Mouse (Mus musculus) embryonic facial prominence, embryonic 14.5 days (tissue): ENCODE results near the gene Gm13276. TPM values are rescaled to one million over a fixed set of nuclear protein-coding genes. Genes with fewer than 3 reads are reported as not detected.
"Not testable (repeated sequence)": the region's sequence is repeated elsewhere in the genome, so short reads cannot be mapped to it uniquely, and the experiment has no call there.

Source experiments
- ATAC-seq: fragments of 200-750 bp; cut with Nextera tagmentation; 2 replicates; pipeline ENCODE4 v1.8.0; 2017; ENCODE audit warnings: low read depth, moderate number of reproducible peaks, moderate TSS enrichment
- DNase-seq: peaks from one replicate; pipeline ENCODE4 v3.0.0-alpha.2; 2015; ENCODE audit warnings: low spot score
- H3K27ac ChIP-seq: fragments of 300-500 bp; sonication (generic); replicated peaks from 2 replicates; pipeline ENCODE4 v1.5.1; 2014; ENCODE audit warnings: low read depth, mild to moderate bottlenecking, low read length, moderate library complexity
- H3K27me3 ChIP-seq: fragments of 300-500 bp; sonication (generic); replicated peaks from 2 replicates; pipeline ENCODE4 v1.6.1; 2014; ENCODE audit warnings: low read length; ENCODE audit not compliant: control insufficient read depth, insufficient read depth
- H3K36me3 ChIP-seq: fragments of 300-500 bp; sonication (generic); 2 replicates; pipeline ENCODE4 v1.6.1; 2014; ENCODE audit warnings: low read length, mixed read lengths; ENCODE audit not compliant: control insufficient read depth, insufficient read depth
- H3K4me1 ChIP-seq: fragments of 300-500 bp; sonication (generic); 2 replicates; pipeline ENCODE4 v1.6.1; 2014; ENCODE audit warnings: antibody characterized with exemption, low read length; ENCODE audit not compliant: control insufficient read depth, insufficient read depth
- H3K4me2 ChIP-seq: fragments of 300-500 bp; sonication (generic); 2 replicates; pipeline ENCODE4 v1.6.1; 2014; ENCODE audit warnings: low read depth, mild to moderate bottlenecking, low read length, moderate library complexity, mixed read lengths
- H3K4me3 ChIP-seq: fragments of 300-500 bp; sonication (generic); 2 replicates; pipeline ENCODE4 v1.5.1; 2014; ENCODE audit warnings: low read depth, mild to moderate bottlenecking, low read length
- H3K9ac ChIP-seq: fragments of 300-500 bp; sonication (generic); 2 replicates; pipeline ENCODE4 v1.6.1; 2014; ENCODE audit warnings: low read depth, mild to moderate bottlenecking, low read length, moderate library complexity, mixed read lengths
- H3K9me3 ChIP-seq: fragments of 300-500 bp; sonication (generic); 2 replicates; pipeline ENCODE4 v1.6.1; 2016; ENCODE audit warnings: low read length; ENCODE audit not compliant: control insufficient read depth
- WGBS: fragments of 180-500 bp; shearing (Covaris S2); extraction: QIAGEN DNeasy Blood & Tissue Kit; methylation state at CpG from one replicate; pipeline ENCODE4 v1.1.7; 2014; 5-methylcytosine and 5-hydroxymethylcytosine counted together
- polyA plus RNA-seq: library from polyadenylated mRNA; unstranded; fragments of >200 nt; fragmentation: Nextera tagmentation; extraction: Ambion mirVana; gene quantifications from 2 replicates; pipeline ENCODE4 v1.2.1, GENCODE M21; 2014

Gm13276 gene
- polyA plus RNA-seq, 1 experiment from 2014 or later = not detected

DNA sequence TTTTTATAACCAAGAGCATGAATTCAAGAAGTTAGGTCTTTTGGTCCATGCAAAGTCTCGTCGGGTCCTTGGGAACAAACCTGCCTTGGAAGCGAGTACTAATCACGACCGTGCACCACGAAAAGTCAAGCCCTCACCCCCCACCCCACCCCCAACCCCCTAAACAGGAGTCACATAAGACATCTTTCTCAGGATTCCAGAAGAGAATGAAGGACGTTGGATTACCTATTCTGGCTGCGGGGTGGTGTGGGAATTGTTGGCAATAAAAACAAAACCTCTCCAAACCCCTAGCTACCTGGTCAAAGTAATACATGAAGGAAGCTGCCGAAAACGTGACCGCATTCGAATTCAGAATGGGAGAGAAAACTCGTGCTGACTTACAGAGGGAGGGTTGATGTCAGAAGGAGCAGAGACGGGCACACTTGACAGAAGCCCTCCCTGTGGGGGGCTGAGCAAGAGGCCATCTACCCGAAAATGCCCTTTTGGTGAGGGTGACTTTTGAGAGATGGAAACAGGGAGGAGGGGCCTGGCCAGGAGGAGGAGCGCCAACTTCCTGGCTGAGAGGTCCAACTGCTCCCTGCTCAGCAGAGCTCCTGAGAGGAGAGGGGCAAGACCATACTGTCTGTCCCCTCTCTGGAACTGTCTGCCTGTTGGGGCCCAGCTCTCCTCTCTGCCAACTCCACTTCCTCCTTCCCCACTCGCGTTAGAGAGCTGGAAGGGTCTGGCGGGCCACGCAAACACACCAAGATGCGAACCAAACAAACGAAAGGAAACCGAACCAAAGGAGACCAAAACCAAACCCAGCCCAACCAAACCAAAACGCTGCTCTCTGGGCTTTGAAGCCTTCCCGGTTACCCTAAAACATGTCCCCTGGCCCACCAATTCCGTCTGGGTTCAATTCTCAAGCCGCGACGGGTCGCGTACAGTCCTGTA, 28.7 kb upstream of the Gm13276 start:
- H3K27ac ChIP-seq = peak overlapping the region; percentile 93
- not testable (repeated sequence) for H3K4me1 ChIP-seq, H3K27me3 ChIP-seq, ATAC-seq, H3K36me3 ChIP-seq, H3K9me3 ChIP-seq
- peak overlapping the region; percentile 49 for H3K4me3 ChIP-seq
- H3K9ac ChIP-seq = peak overlapping the region; percentile 75
- H3K4me2 ChIP-seq = peak overlapping the region; percentile 68
- 11% methylated on average over 28 of the region's 31 CpGs for WGBS
- DNase-seq = peak; percentile 14

DNA sequence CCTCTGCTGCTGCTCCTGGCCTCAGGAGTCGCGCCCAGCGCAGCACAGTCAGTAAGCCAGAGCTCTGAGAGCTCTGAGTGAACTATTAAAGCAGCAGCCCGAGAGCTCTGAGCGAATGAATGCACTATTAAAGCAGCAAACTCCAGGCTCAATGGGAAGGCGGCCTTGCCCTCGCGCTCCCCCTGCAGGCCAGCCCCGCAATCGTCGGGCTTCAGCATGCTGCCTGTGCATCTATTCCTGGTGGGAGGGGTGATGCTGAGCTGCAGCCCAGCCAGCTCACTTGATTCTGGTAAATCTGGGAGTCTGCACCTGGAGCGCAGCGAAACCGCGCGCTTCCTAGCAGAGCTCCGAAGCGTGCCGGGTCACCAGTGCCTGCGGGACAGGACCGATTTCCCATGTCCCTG, 27.9 kb upstream of the Gm13276 start:
- ATAC-seq (peak; percentile 100), DNase-seq (peak; percentile 97)
- peak overlapping the region; percentile 49 for H3K4me3 ChIP-seq
- not testable (repeated sequence) for H3K4me1 ChIP-seq, H3K27me3 ChIP-seq, H3K9me3 ChIP-seq, H3K36me3 ChIP-seq
- 0% methylated on average over 8 of the region's 21 CpGs for WGBS
- peak overlapping the region; percentile 68 for H3K4me2 ChIP-seq
- peak overlapping the region; percentile 75 for H3K9ac ChIP-seq
- H3K27ac ChIP-seq = peak overlapping the region; percentile 93

DNA sequence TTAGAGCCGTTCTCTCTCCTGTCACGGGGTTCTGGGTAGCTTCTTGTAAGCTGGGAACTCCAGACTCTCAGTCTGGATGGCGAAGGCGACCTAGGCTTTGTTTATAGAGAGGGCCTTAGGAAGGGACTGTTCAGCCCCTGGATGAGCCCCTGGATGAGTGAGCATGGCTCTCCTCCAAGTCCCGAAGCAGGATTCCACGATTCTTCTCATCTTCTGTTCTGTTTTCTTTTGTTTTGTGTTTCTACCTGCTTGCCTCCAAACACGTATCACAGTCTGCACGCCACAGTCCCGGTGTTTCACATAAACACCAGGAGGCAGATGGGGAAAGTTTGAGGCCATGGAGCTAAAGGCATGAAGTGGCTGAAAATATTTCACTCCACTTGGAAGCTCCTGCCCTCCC, 26.8 kb upstream of the Gm13276 start:
- not testable (repeated sequence) for H3K27me3 ChIP-seq, H3K9me3 ChIP-seq, H3K36me3 ChIP-seq, H3K4me3 ChIP-seq, H3K4me2 ChIP-seq, DNase-seq, H3K4me1 ChIP-seq, H3K27ac ChIP-seq, H3K9ac ChIP-seq, ATAC-seq
- WGBS = 89% methylated on average over 7 of the region's 9 CpGs

DNA sequence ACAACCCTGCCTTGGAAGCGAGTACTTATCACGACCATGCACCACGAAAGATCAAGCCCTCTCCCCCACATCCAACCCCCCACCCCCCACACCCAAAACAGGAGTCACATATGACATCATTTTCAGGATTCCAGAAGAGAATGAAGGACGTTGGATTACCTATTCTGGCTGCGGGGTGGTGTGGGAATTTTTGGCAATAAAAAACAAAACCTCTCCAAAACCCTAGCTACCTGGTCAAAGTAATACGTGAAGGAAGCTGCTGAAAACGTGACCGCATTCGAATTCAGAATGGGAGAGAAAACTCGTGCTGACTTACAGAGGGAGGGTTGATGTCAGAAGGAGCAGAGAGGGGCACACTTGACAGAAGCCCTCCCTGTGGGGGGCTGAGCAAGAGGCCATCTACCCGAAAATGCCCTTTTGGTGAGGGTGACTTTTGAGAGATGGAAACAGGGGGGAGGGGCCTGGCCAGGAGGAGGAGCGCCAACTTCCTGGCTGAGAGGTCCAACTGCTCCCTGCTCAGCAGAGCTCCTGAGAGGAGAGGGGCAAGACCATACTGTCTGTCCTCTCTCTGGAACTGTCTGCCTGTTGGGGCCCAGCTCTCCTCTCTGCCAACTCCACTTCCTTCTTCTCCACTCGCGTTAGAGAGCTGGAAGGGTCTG, 25.8 kb upstream of the Gm13276 start, which contains the start of gene Gm13283:
Gene Gm13283, plus strand, starts transcription at position 510 of the 659 bp plus-strand sequence.
- Histone ChIP-seq H3K4me3 (peak within 1 kb of the TSS; percentile 34), H3K9ac (peak within 1 kb of the TSS; percentile 53; the same call in 1 of the 2 replicates), H3K27ac (peak within 1 kb of the TSS; percentile 39; the same call in 1 of the 2 replicates), H3K4me2 (peak within 1 kb of the TSS; percentile 51)
- ATAC-seq, H3K4me1 ChIP-seq, H3K9me3 ChIP-seq, H3K36me3 ChIP-seq, H3K27me3 ChIP-seq, DNase-seq: not testable (repeated sequence)
- 24% methylated on average over 8 of the region's 14 CpGs for WGBS

DNA sequence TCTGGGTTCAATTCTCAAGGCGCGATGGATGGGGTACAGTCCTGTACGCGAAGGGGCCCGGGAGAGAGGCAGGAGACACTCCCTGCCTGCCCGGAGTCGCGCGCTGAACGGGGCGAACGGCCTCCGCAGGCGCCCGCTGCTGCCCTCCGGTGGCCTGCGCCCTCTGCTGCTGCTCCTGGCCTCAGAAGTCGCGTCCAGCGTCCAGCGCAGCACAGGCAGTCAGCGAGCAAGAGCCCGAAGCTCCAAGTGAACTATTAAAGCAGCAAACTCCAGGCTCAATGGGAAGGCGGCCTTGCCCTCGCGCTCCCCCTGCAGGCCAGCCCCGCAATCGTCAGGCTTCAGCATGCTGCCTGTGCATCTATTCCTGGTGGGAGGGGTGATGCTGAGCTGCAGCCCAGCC, 25.1 kb upstream of the Gm13276 start:
- not testable (repeated sequence) for H3K27me3 ChIP-seq, H3K4me1 ChIP-seq, H3K9me3 ChIP-seq, ATAC-seq, H3K36me3 ChIP-seq
- Histone ChIP-seq H3K4me3 (peak overlapping the region; percentile 34), H3K27ac (peak overlapping the region; percentile 39; the same call in 1 of the 2 replicates), H3K9ac (peak overlapping the region; percentile 53; the same call in 1 of the 2 replicates), H3K4me2 (peak overlapping the region; percentile 51)
- WGBS = 0% methylated on average over 10 of the region's 28 CpGs
- peak; percentile 92 for DNase-seq

DNA sequence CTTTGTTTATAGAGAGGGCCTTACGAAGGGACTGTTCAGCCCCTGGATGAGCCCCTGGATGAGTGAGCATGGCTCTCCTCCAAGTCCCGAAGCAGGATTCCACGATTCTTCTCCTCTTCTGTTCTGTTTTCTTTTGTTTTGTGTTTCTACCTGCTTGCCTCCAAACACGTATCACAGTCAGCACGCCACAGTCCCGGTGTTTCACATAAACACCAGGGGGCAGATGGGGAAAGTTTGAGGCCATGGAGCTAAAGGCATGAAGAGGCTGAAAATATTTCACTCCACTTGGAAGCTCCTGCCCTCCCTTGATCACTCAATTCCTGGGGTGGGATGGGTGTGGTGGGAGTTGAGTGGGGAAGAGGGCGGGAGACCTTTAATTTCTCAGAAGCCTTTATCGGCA, 23.7 kb upstream of the Gm13276 start:
- H3K4me3 ChIP-seq, H3K27ac ChIP-seq, H3K4me2 ChIP-seq, DNase-seq, H3K36me3 ChIP-seq, H3K9me3 ChIP-seq, H3K9ac ChIP-seq, H3K27me3 ChIP-seq, ATAC-seq, H3K4me1 ChIP-seq: not testable (repeated sequence)
- WGBS = 62% methylated on average over 6 of the region's 8 CpGs

DNA sequence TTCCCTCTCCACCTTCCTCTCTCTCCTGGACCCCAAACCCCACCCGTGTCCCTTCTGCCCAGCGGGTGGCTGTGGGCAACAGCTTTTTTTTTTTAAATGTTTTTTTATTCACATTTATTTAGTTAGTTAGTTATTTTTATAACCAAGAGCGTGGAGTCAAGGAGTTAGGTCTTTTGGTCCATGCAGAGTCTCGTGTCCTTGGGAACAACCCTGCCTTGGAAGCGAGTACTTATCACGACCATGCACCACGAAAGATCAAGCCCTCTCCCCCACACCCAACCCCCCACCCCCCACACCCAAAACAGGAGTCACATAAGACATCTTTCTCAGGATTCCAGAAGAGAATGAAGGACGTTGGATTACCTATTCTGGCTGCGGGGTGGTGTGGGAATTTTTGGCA, 23.2 kb upstream of the Gm13276 start:
- not testable (repeated sequence) for H3K4me1 ChIP-seq, H3K9me3 ChIP-seq, H3K4me3 ChIP-seq, H3K36me3 ChIP-seq, H3K27me3 ChIP-seq, H3K4me2 ChIP-seq, H3K9ac ChIP-seq, H3K27ac ChIP-seq, ATAC-seq, DNase-seq
- 58% methylated on average over 9 of the region's 9 CpGs for WGBS

DNA sequence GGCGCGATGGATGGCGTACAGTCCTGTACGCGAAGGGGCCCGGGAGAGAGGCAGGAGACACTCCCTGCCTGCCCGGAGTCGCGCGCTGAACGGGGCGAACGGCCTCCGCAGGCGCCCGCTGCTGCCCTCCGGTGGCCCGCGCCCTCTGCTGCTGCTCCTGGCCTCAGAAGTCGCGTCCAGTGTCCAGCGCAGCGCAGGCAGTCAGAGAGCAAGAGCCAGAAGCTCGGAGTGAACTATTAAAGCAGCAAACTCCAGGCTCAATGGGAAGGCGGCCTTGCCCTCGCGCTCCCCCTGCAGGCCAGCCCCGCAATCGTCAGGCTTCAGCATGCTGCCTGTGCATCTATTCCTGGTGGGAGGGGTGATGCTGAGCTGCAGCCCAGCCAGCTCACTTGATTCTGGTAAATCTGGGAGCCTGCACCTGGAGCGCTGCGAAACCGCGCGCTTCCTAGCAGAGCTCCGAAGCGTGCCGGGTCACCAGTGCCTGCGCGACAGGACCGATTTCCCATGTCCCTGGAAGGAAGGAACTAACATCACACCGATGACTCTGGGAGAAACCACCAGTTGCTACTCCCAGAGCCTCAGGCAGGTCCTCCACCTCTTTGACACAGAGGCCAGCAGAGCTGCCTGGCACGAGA, 22.0 kb upstream of the Gm13276 start:
- peak; percentile 85 for DNase-seq
- H3K9me3 ChIP-seq, H3K27me3 ChIP-seq, H3K36me3 ChIP-seq, ATAC-seq, H3K4me1 ChIP-seq: not testable (repeated sequence)
- Histone ChIP-seq H3K9ac (peak overlapping the region; percentile 53; the same call in 1 of the 2 replicates), H3K4me2 (peak overlapping the region; percentile 49), H3K27ac (peak overlapping the region; percentile 52; the same call in 1 of the 2 replicates), H3K4me3 (peak overlapping the region; percentile 35)
- WGBS = 6% methylated on average over 12 of the region's 42 CpGs
